In the genomic region with DNA sequence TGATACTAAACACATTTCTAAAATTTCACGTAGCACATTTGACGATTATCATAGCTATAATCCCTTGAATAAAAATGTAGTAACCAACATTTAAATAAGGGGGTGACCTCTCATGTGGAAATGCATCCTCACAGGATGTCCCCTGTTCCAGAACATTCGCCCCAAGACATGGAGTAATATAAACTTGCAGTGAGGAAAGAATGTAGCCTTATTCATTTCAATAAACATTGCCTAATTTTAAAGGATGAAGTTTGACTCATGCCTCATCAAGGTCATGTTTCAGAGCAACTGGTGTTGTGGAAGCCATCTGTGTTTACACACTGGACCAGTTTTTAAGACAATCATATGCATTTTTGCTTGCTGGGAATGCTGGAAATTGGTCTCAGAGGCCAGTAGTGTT, we compare ENCODE assay signal across 13 mouse cellular contexts.
"Had no signal": no experiment of that assay in that cellular context is flagged by ENCODE, and none has a peak within 500 bp of the region (broad histone marks: within the 10 kb centered on the region; RNA-seq: fewer than 3 reads in every experiment).

No protein-coding gene starts in this region.

- H3K9ac ChIP-seq: liver, embryonic 14.5 days; neural tube, embryonic 12.5 days; stomach, embryonic 15.5 days had no signal

- DNase-seq: kidney, adult 8-10 months; kidney, postnatal 25 days; midbrain, embryonic 14.5 days; right cerebral cortex, postnatal 4 days; thymus, adult 2 months; thymus, postnatal 25 days had no signal

- H3K36me3 ChIP-seq: limb, embryonic 10.5 days; midbrain, embryonic 10.5 days; neural tube, embryonic 12.5 days; stomach, embryonic 15.5 days had no signal

- H3K4me1 ChIP-seq: limb, embryonic 10.5 days; midbrain, embryonic 10.5 days; neural tube, embryonic 12.5 days; stomach, embryonic 15.5 days had no signal

- H3K4me3 ChIP-seq: left cerebral cortex, adult 2 months; limb, embryonic 10.5 days; midbrain, embryonic 10.5 days; neural tube, embryonic 12.5 days; stomach, embryonic 15.5 days had no signal

- H3K27ac ChIP-seq: left cerebral cortex, adult 2 months; limb, embryonic 10.5 days; liver, embryonic 14.5 days; midbrain, embryonic 10.5 days; neural tube, embryonic 12.5 days; stomach, embryonic 15.5 days had no signal

- H3K9me3 ChIP-seq: limb, embryonic 10.5 days; midbrain, embryonic 10.5 days; neural tube, embryonic 12.5 days; stomach, embryonic 15.5 days had no signal

- H3K4me2 ChIP-seq: neural tube, embryonic 12.5 days; stomach, embryonic 15.5 days had no signal

- H3K27me3 ChIP-seq: neural tube, embryonic 12.5 days; stomach, embryonic 15.5 days had no signal

- ATAC-seq: intestine, postnatal 0 days had no signal
